ENCODE assay signal across 8 mouse cellular contexts in the genomic region with DNA sequence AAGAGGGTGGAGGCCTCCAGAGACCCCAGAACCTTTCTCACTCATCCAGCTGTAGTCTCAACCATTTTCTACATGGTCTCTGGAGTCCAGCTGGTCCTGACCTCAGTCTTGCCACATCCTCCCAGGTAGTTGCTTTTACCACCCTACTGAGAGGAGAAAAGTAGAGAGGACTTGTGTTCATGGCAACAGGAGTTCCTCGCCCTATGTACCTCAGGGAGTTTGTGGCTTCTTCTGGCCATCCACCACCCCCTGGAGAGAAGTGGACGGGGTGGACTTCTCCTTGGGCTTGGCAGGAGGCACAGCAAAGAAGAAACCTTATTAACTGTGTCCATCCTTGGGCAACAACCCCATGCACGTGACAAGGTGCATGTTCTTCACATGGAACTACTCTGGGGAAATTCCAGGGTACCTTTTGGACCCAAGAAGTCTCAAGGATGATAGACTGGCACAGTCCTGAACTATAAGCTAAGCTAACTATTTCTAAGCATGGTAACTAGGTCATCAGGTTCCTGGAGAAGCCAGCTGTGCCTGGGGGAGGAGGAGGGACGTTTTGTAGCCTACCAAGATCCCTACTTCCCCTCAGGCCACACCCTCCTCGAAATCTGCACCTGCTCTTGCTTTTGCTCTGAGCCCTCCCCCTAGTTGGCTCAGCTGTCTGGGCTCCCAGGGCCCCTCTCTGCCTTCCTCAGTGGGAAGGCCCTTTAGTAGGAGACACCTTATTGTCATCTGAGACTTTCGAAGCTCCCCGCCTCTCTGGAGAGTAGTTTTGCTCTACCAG. TPM values are rescaled to one million over a fixed set of nuclear protein-coding genes. Genes with fewer than 3 reads are reported as not detected.
DNase-seq lines count a peak whose midpoint lies in the region; ATAC-seq and TF ChIP-seq lines count a peak whose summit lies in the region.

No protein-coding gene starts in this region.

- peak overlapping the region; percentile 62 for H3K4me2 ChIP-seq in CH12.LX (ENCODE audit: insufficient read depth, low read depth, poor library complexity, severe bottlenecking)
- no peak overlapping the region for H3K4me2 ChIP-seq in midbrain, embryonic 15.5 days

- no peak; the same call in 1 of the 2 replicates for TF ChIP-seq POLR2A in CH12.LX (IDR thresholded peaks at IDR 0.05; ENCODE audit: low read depth, low read length)

- H3K79me2 ChIP-seq in CH12.LX (replicated peaks; ENCODE audit: control insufficient read depth, extremely low read depth, insufficient read depth, poor library complexity, severe bottlenecking) = peaks cover 99% of the 10 kb centered on the region

- TF ChIP-seq RAD21 in CH12.LX (IDR thresholded peaks at IDR 0.05; ENCODE audit: low read depth, low read length) = no peak

- peak overlapping the region; percentile 10; the same call in 1 of the 2 replicates for H3K9ac ChIP-seq in CH12.LX (ENCODE audit: insufficient read depth, low read depth)
- no peak overlapping the region for H3K9ac ChIP-seq in midbrain, embryonic 15.5 days

- intact Hi-C loops in gastrocnemius, postnatal 36 days (cut with DNase I) = no loop called here

- no peak for ATAC-seq in midbrain, embryonic 15.5 days (replicated peaks)

- WGBS in midbrain, embryonic 15.5 days = 78% methylated on average over 7 of the region's 7 CpGs

- H3K4me1 ChIP-seq in CH12.LX (ENCODE audit: control insufficient read depth in 1 of 2, insufficient read depth in 2 of 2) = peaks cover 59 to 87% of the 10 kb centered on the region in 2 experiments
- H3K4me1 ChIP-seq in midbrain, embryonic 15.5 days = peaks cover 40% of the 10 kb centered on the region

- H3K27me3 ChIP-seq in CH12.LX (replicated peaks) = no peaks in the 10 kb centered on the region
- H3K27me3 ChIP-seq in midbrain, embryonic 15.5 days (replicated peaks) = no peaks in the 10 kb centered on the region

- H3K4me3 ChIP-seq in CH12.LX (replicated peaks in 1 of 3; ENCODE audit: low read depth in 2 of 3, low read length in 2 of 3, poor library complexity in 1 of 3) = peak overlapping the region in 1 of 3 experiments; percentile 1
- H3K4me3 ChIP-seq in midbrain, embryonic 15.5 days = no peak overlapping the region

- dilution Hi-C loops in CH12.LX (cut with MboI; ENCODE audit: extremely low pct_ligation_motif_present, extremely low pct_unique_long_range_greater_than_20kb, low sequenced_read_pairs) = no loop called here

- no peak for TF ChIP-seq CTCF in CH12.LX (conservative IDR thresholded peaks at IDR 0.05 in 1 of 2, IDR thresholded peaks at IDR 0.05 in 1 of 2; ENCODE audit: low read depth in 2 of 2, low read length in 2 of 2)

- in situ Hi-C loops in CH12.LX (cut with MboI; ENCODE audit: low pct_ligation_motif_present, low pct_unique_long_range_greater_than_20kb, low sequenced_read_pairs) = loop anchor here (5.0 kb wide), 1 partner anchor 34 kb away; no protein-coding TSS in a partner anchor

- peak overlapping the region; percentile 85 for H3K27ac ChIP-seq in CH12.LX (ENCODE audit: insufficient read depth, low read depth)
- H3K27ac ChIP-seq in midbrain, embryonic 15.5 days = no peak overlapping the region

- DNase-seq in gastrocnemius, postnatal 25 days = peak; percentile 51
- DNase-seq in gastrocnemius, postnatal 36 days = no peak
- DNase-seq in CH12.LX (ENCODE audit: extremely low read depth) = peak; percentile 75
- DNase-seq in induced T-regulatory cell, adult 2 months (ENCODE audit: low read depth) = peak; percentile 34
- DNase-seq in lung, postnatal 10 days = peak; percentile 22
- DNase-seq in frontal cortex, postnatal 25 days (ENCODE audit: low spot score in 2 of 2) = no peak
- DNase-seq in right cerebral cortex, postnatal 10 days (ENCODE audit: low spot score in 2 of 2) = no peak

- TF ChIP-seq EP300 in CH12.LX (IDR thresholded peaks at IDR 0.05; ENCODE audit: low read length) = peak; percentile 76

- H3K9me3 ChIP-seq in CH12.LX (replicated peaks; ENCODE audit: low read length) = peaks cover 11% of the 10 kb centered on the region
- no peaks in the 10 kb centered on the region for H3K9me3 ChIP-seq in midbrain, embryonic 15.5 days

- peaks cover 41 to 67% of the 10 kb centered on the region in 2 experiments for H3K36me3 ChIP-seq in CH12.LX (replicated peaks in 1 of 2; ENCODE audit: control insufficient read depth in 1 of 2, insufficient read depth in 1 of 2, low read length in 1 of 2)
- H3K36me3 ChIP-seq in midbrain, embryonic 15.5 days (replicated peaks) = peaks cover 10% of the 10 kb centered on the region; the same call in 1 of the 2 replicates

TF ChIP-seq in CH12.LX, 34 proteins besides CTCF, POLR2A, EP300 and RAD21:
- TF ChIP-seq MAFK (IDR thresholded peaks at IDR 0.05; ENCODE audit: insufficient replicate concordance, low read length) = no peak
- 0 out of 2 replicates have a peak, but pooled peaks have one; percentile 37 for TF ChIP-seq NRF1 (IDR thresholded peaks at IDR 0.05; ENCODE audit: low read depth, low read length)
- TF ChIP-seq IRF4 (IDR thresholded peaks at IDR 0.05; ENCODE audit: low read depth, low read length) = peak; percentile 79
- no peak for TF ChIP-seq KAT2A (IDR thresholded peaks at IDR 0.05; ENCODE audit: insufficient replicate concordance, low read length)
- TF ChIP-seq JUN (IDR thresholded peaks at IDR 0.05; ENCODE audit: insufficient read depth, low read depth, low read length) = no peak
- TF ChIP-seq MEF2A (IDR thresholded peaks at IDR 0.05; ENCODE audit: borderline replicate concordance, low read depth, low read length) = peak; percentile 69
- peak; percentile 98 for TF ChIP-seq TCF12 (IDR thresholded peaks at IDR 0.05; ENCODE audit: low read depth, low read length)
- peak; percentile 82 for TF ChIP-seq BHLHE40 (IDR thresholded peaks at IDR 0.05; ENCODE audit: low read depth, low read length)
- TF ChIP-seq GABPA (IDR thresholded peaks at IDR 0.05; ENCODE audit: insufficient replicate concordance, low read depth, low read length) = no peak
- no peak for TF ChIP-seq USF2 (conservative IDR thresholded peaks at IDR 0.05; ENCODE audit: low read depth, low read length)
- TF ChIP-seq USF1 (IDR thresholded peaks at IDR 0.05; ENCODE audit: low read depth, low read length) = no peak
- 0 out of 2 replicates have a peak, but pooled peaks have one; percentile 16 for TF ChIP-seq POLR2AphosphoS2 (IDR thresholded peaks at IDR 0.05; ENCODE audit: low read depth, low read length)
- no peak for TF ChIP-seq MYC (IDR thresholded peaks at IDR 0.05; ENCODE audit: low read depth, low read length)
- peak; percentile 96 for TF ChIP-seq ETS1 (conservative IDR thresholded peaks at IDR 0.05; ENCODE audit: low read depth, low read length)
- TF ChIP-seq CHD2 (IDR thresholded peaks at IDR 0.05; ENCODE audit: low read length) = peak; percentile 81
- peak; percentile 46; the same call in 1 of the 2 replicates for TF ChIP-seq ELF1 (IDR thresholded peaks at IDR 0.05; ENCODE audit: low read depth, low read length)
- TF ChIP-seq MAZ (IDR thresholded peaks at IDR 0.05; ENCODE audit: low read depth, low read length) = peak; percentile 80; the same call in 1 of the 2 replicates
- TF ChIP-seq JUND (conservative IDR thresholded peaks at IDR 0.05; ENCODE audit: low read depth, low read length) = no peak
- peak; percentile 82 for TF ChIP-seq SIN3A (IDR thresholded peaks at IDR 0.05; ENCODE audit: low read length)
- peak; percentile 50; the same call in 1 of the 2 replicates for TF ChIP-seq MXI1 (IDR thresholded peaks at IDR 0.05; ENCODE audit: low read depth, low read length)
- no peak; the same call in 1 of the 2 replicates for TF ChIP-seq ZNF384 (IDR thresholded peaks at IDR 0.05; ENCODE audit: low read depth, low read length)
TF ChIP-seq in CH12.LX: peak in this region for 12.

RNA-seq across cellular contexts. Expression of gene Bcl2l1, which starts 15.5 kb away (rescaled TPM):
- total RNA-seq in gastrocnemius, postnatal 25 days (2021) = 10 to 100 TPM; 13.8 to 16.4 TPM
- 10 to 100 TPM; 15.4 to 17.6 TPM for total RNA-seq in gastrocnemius, postnatal 36 days (2021)
- total RNA-seq in CH12.LX (2012; rRNA removed) (47.7 and 80.3 TPM in 2 replicates), CH12.LX (2014; rRNA removed) (13.7 and 21.3 TPM in 2 replicates)
- polyA plus RNA-seq in CH12.LX (2012; ENCODE audit: insufficient read length, low read depth) = 33.2 and 34.5 TPM in 2 replicates
- polyA plus RNA-seq in midbrain, embryonic 15.5 days (2015; fragmentation: Nextera tagmentation; extraction: Ambion mirVana) = 195 and 197 TPM in 2 replicates

RNA-seq across cellular contexts. Expression of gene Tpx2, which starts 31.7 kb away (rescaled TPM):
- 1 to 10 TPM in 1 of 2 experiments, under 1 TPM in 1; 0.92 to 1.5 TPM for total RNA-seq in gastrocnemius, postnatal 25 days (2021)
- 1 to 10 TPM; 1.4 to 1.9 TPM for total RNA-seq in gastrocnemius, postnatal 36 days (2021)
- 66.1 and 70.9 TPM in 2 replicates for total RNA-seq in CH12.LX (2012; rRNA removed)
- 98.0 and 105 TPM in 2 replicates for total RNA-seq in CH12.LX (2014; rRNA removed)
- 123 and 127 TPM in 2 replicates for polyA plus RNA-seq in CH12.LX (2012; ENCODE audit: insufficient read length, low read depth)
- polyA plus RNA-seq in midbrain, embryonic 15.5 days (2015; fragmentation: Nextera tagmentation; extraction: Ambion mirVana) = 12.9 and 14.6 TPM in 2 replicates

Comparison
In these comparisons a context has a peak if more than half of its experiments do, and no peak if none do; other contexts are left out.
1. DNase-seq: peak in gastrocnemius, postnatal 25 days (single experiment), CH12.LX (single experiment), induced T-regulatory cell, adult 2 months (single experiment) and lung, postnatal 10 days (single experiment); none in gastrocnemius, postnatal 36 days (0 of 2), frontal cortex, postnatal 25 days (0 of 2) and right cerebral cortex, postnatal 10 days (0 of 2).
2. RNA of gene Tpx2, which starts 31.7 kb away (total RNA-seq): 66.1 to 105 TPM in CH12.LX; 1.4 to 1.9 TPM in gastrocnemius, postnatal 36 days and 0.92 to 1.5 TPM in gastrocnemius, postnatal 25 days; every median in the first group is over 10 times any median in the second.